Mouse (Mus musculus): ENCODE measurements at regions not wholly inside any gene's neighbourhood (a gene's known extent, or its start where the extent isn't known, plus 50 kb on each side); places are given as distances from the start of the nearest gene placed in this dataset.
A peak's percentile ranks its signal among the peaks of the same experiment; 100 is the strongest.
"Not testable (repeated sequence)": the region's sequence is repeated elsewhere in the genome, so short reads cannot be mapped to it uniquely, and the experiment has no call there.

DNA sequence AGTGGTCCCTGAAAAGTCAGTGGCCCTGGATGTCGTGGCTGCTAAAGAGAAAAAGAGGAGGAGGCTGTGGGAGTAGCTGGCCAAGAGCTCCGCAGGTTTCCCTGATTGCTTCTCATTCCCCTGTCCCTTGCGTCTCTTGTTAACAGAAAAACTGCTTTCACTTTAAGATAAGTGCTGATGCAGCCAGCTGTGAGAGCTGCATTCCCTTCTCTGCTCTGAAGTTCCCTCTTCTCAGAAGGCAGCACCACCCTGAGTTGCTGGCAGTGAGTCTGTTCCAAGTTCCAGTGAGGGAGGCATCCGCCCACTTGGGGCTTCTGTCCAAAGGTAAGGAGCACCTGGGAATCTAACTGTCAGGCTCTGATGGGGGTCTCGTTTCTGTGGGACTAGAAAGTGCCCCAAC is 63.5 kb downstream of the Olfr693 start:
- not testable (repeated sequence) for H3K27me3 ChIP-seq (replicated peaks; ENCODE audit: control insufficient read depth, insufficient read depth, low read length); H3K4me2 ChIP-seq (ENCODE audit: low read depth, low read length); H3K9me3 ChIP-seq (ENCODE audit: control insufficient read depth, low read length); H3K9ac ChIP-seq (ENCODE audit: low read depth, low read length); H3K4me3 ChIP-seq (ENCODE audit: low read length); H3K36me3 ChIP-seq (ENCODE audit: control insufficient read depth, insufficient read depth, low read length); ATAC-seq; H3K27ac ChIP-seq (ENCODE audit: low read length); H3K4me1 ChIP-seq (ENCODE audit: control insufficient read depth, insufficient read depth, low read length)
- WGBS: 53% methylated on average over 5 of the region's 5 CpGs

DNA sequence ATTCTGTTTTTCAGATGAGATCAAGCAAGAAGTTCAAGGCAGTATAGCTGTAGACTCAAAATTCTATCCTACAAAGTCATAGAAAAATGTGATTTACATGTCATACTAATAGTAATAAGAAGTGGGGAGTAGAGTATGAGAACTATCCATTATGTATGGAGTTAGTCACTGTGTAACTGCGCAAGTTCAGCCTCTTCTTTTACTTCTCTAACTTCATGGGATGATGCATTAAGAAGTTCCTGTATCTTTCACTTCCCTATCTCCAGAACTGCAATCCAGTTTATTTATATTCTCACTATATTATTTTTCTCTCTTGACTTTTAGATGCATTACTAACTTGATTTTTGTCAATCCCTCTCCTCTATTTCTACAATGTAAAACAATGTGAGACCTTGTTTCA is 67.7 kb downstream of the Olfr693 start:
- H3K9ac ChIP-seq (ENCODE audit: low read depth, low read length): no peak overlapping the region
- no peaks in the 10 kb centered on the region for H3K4me1 ChIP-seq (ENCODE audit: control insufficient read depth, insufficient read depth, low read length)
- no peak overlapping the region for H3K4me2 ChIP-seq (ENCODE audit: low read depth, low read length)
- ATAC-seq: no peak
- no peak overlapping the region for H3K4me3 ChIP-seq (ENCODE audit: low read length)
- no peaks in the 10 kb centered on the region for H3K27me3 ChIP-seq (replicated peaks; ENCODE audit: control insufficient read depth, insufficient read depth, low read length)
- H3K27ac ChIP-seq (ENCODE audit: low read length): no peak overlapping the region
- H3K9me3 ChIP-seq (ENCODE audit: control insufficient read depth, low read length): no peaks in the 10 kb centered on the region
- no peaks in the 10 kb centered on the region for H3K36me3 ChIP-seq (ENCODE audit: control insufficient read depth, insufficient read depth, low read length)
- 95% methylated on average over 1 of the region's 1 CpGs for WGBS

DNA sequence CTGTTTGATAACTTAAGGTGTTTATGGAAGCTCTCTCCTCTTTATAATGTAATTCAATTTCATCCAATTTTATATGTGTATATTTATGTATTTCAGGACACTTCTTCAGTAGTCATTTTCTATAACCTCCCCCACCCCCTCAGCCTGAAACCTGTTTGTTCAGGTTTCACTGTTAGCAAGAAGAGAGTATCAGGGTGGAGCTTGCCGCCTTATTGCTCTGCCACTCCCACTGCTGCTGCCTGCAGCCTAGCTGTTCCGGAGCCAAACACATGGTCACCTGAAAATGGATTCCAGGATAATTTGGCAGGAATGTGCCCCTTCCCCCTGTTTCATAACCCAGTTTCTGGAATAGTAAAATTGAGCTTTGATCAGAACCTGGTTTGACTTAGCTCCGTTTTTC is 100.0 kb downstream of the Olfr693 start:
- H3K4me2 ChIP-seq (ENCODE audit: low read depth, low read length): no peak overlapping the region
- H3K27ac ChIP-seq (ENCODE audit: low read length): no peak overlapping the region
- H3K9ac ChIP-seq (ENCODE audit: low read depth, low read length): no peak overlapping the region
- WGBS: 80% methylated on average over 3 of the region's 3 CpGs
- H3K36me3 ChIP-seq (ENCODE audit: control insufficient read depth, insufficient read depth, low read length): no peaks in the 10 kb centered on the region
- H3K27me3 ChIP-seq (replicated peaks; ENCODE audit: control insufficient read depth, insufficient read depth, low read length): no peaks in the 10 kb centered on the region
- H3K9me3 ChIP-seq (ENCODE audit: control insufficient read depth, low read length): no peaks in the 10 kb centered on the region
- H3K4me1 ChIP-seq (ENCODE audit: control insufficient read depth, insufficient read depth, low read length): no peaks in the 10 kb centered on the region
- no peak overlapping the region for H3K4me3 ChIP-seq (ENCODE audit: low read length)
- peak; percentile 83 for ATAC-seq

DNA sequence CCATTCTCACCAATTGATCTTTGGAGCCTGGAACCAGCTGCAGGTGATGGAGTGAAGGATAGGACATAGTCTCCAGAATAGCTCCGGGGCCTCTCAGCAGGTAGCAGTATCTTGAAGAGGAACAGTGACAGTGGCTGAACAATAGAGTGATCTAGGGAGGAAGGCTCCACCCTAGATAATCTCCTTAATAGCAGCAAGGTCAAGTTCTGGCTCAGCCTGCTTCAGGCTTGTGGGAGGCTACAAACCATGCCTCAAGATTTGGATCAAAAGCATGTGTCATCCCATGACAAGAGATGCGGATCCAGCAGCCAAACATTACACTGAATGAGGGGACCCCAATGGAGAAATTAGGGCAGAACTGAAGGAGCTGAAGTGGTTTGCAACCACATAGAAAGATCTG is 112.1 kb downstream of the Olfr693 start:
- ATAC-seq; H3K4me3 ChIP-seq (ENCODE audit: low read length); H3K27ac ChIP-seq (ENCODE audit: low read length); H3K4me2 ChIP-seq (ENCODE audit: low read depth, low read length); H3K4me1 ChIP-seq (ENCODE audit: control insufficient read depth, insufficient read depth, low read length); H3K9ac ChIP-seq (ENCODE audit: low read depth, low read length); H3K9me3 ChIP-seq (ENCODE audit: control insufficient read depth, low read length); H3K27me3 ChIP-seq (replicated peaks; ENCODE audit: control insufficient read depth, insufficient read depth, low read length); H3K36me3 ChIP-seq (ENCODE audit: control insufficient read depth, insufficient read depth, low read length): not testable (repeated sequence)
- WGBS: 87% methylated on average over 2 of the region's 2 CpGs

DNA sequence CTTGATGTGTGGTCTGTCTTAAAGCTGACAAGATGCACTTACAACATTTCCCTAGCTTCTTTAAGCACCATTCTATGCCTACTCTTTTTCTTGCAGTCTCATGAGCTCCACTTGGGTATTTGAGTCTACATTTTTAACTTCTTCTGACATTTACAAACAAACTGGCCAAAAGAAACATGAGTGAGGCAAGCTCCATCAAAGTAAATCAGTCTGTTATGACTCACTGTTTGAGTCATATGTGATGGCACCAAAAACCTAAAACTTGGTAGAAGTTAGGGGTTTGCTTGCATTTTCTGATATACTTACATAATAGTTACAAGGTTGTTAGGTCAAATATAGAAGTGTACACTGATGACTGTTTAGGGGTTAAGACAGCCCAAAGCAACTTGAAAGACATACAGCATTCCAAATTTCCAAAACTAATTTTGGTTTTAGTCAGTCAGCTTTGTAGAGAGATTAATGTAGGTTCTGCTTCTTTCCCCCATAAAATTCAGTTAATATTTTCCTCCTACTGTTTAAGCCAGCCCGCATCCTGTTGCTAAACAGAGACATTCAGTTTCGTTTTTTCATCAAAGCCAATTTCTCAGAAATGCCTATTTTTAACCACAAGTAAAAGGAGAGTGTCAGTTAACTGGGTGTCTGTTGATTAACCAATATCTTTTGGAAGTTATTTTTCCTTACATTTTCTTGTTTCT is 129.4 kb downstream of the Olfr693 start:
- ATAC-seq: no peak
- H3K4me3 ChIP-seq (ENCODE audit: low read length): no peak overlapping the region
- no peak overlapping the region for H3K27ac ChIP-seq (ENCODE audit: low read length)
- H3K4me2 ChIP-seq (ENCODE audit: low read depth, low read length): no peak overlapping the region
- no peaks in the 10 kb centered on the region for H3K9me3 ChIP-seq (ENCODE audit: control insufficient read depth, low read length)
- 67% methylated on average over 2 of the region's 2 CpGs for WGBS
- no peak overlapping the region for H3K9ac ChIP-seq (ENCODE audit: low read depth, low read length)
- H3K27me3 ChIP-seq (replicated peaks; ENCODE audit: control insufficient read depth, insufficient read depth, low read length): no peaks in the 10 kb centered on the region
- H3K4me1 ChIP-seq (ENCODE audit: control insufficient read depth, insufficient read depth, low read length): no peaks in the 10 kb centered on the region
- H3K36me3 ChIP-seq (ENCODE audit: control insufficient read depth, insufficient read depth, low read length): no peaks in the 10 kb centered on the region

DNA sequence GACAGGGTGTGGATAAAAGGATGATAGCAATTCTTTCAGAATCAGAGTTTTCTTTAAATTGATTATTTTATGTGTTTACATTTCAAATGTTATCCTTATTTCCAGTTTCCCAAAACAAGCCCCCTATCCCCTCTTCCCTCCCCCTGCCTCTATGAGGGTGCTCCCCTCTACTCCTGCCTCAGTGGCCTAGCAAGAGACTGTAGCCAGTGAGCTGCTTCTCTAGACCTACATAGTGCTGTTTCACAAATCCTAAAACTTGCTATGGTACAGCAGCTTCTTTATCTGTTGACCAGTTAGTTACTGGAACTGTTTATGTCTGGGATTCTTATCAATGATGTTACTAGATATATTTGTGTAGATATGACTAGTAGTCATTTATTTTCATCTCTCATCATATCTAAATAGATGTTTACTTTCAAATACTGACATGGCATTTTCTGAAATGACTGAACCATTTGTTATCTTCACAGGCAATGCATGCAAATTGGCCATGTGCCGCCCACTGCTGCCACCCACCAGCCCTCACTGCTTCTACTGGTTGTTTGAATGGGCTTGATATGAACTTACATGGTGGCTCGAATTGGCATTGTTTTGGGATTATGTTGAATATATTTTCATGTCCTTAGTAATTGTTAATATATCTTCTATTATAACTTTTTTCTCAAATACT is 150.8 kb downstream of the Olfr693 start:
- not testable (repeated sequence) for H3K4me3 ChIP-seq (ENCODE audit: low read length); H3K27me3 ChIP-seq (replicated peaks; ENCODE audit: control insufficient read depth, insufficient read depth, low read length); H3K9me3 ChIP-seq (ENCODE audit: control insufficient read depth, low read length); H3K27ac ChIP-seq (ENCODE audit: low read length); ATAC-seq; H3K4me2 ChIP-seq (ENCODE audit: low read depth, low read length); H3K36me3 ChIP-seq (ENCODE audit: control insufficient read depth, insufficient read depth, low read length); H3K4me1 ChIP-seq (ENCODE audit: control insufficient read depth, insufficient read depth, low read length); H3K9ac ChIP-seq (ENCODE audit: low read depth, low read length)
- 70% methylated on average over 2 of the region's 2 CpGs for WGBS

DNA sequence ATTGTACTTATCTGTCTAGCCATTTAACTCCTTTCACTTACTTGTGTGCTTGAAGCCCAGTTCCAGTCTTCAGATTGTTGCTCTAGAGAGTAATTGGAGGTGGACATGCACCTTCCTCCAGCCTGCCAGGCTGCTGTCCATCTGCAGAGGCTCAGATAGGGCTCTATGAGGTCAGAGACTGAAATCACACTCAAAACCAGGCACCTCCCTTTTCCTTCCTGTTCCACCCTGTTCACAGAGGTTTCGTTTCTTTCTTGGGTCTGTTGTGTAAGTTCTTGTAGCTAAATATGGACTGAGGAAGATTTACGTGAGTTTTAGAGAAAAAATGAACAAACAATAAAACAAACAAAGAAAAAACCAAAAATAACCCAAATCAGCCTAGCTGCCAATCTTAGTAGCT is 151.4 kb downstream of the Olfr693 start:
- H3K27me3 ChIP-seq (replicated peaks; ENCODE audit: control insufficient read depth, insufficient read depth, low read length); H3K36me3 ChIP-seq (ENCODE audit: control insufficient read depth, insufficient read depth, low read length); H3K4me1 ChIP-seq (ENCODE audit: control insufficient read depth, insufficient read depth, low read length); H3K9me3 ChIP-seq (ENCODE audit: control insufficient read depth, low read length); H3K4me2 ChIP-seq (ENCODE audit: low read depth, low read length); H3K4me3 ChIP-seq (ENCODE audit: low read length); ATAC-seq; H3K27ac ChIP-seq (ENCODE audit: low read length); H3K9ac ChIP-seq (ENCODE audit: low read depth, low read length): not testable (repeated sequence)
- 75% methylated on average over 2 of the region's 2 CpGs for WGBS

DNA sequence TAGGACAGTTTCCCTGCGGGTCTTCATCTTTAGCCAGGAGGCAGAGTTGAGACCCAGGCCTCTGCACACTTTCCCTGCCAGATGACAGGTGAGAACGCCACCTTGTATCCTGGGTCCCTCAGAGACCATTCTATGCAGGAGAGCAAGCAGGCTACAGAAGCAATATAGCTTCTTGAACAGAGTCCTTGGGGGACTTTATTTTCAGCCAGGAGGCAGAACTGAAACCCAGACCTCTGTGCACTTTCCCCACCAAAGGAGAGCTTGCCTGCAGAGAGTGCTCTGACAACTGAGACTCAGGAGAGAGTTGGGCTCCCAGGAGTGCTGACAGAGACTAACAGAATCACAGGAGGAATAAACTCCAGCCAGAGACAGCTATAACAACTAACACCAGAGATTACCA is 185.5 kb downstream of the Olfr693 start:
- 75% methylated on average over 2 of the region's 2 CpGs for WGBS
- H3K4me2 ChIP-seq (ENCODE audit: low read depth, low read length): no peak overlapping the region
- no peak overlapping the region for H3K9ac ChIP-seq (ENCODE audit: low read depth, low read length)
- no peak for ATAC-seq
- H3K27me3 ChIP-seq (replicated peaks; ENCODE audit: control insufficient read depth, insufficient read depth, low read length): no peaks in the 10 kb centered on the region
- H3K27ac ChIP-seq (ENCODE audit: low read length): no peak overlapping the region
- no peak overlapping the region for H3K4me3 ChIP-seq (ENCODE audit: low read length)
- no peaks in the 10 kb centered on the region for H3K4me1 ChIP-seq (ENCODE audit: control insufficient read depth, insufficient read depth, low read length)
- no peaks in the 10 kb centered on the region for H3K36me3 ChIP-seq (ENCODE audit: control insufficient read depth, insufficient read depth, low read length)
- H3K9me3 ChIP-seq (ENCODE audit: control insufficient read depth, low read length): no peaks in the 10 kb centered on the region

All from intestine, embryonic 16.5 days (tissue).